Mouse (Mus musculus) heart, embryonic 12.5 days (tissue): Measurements from ENCODE around the gene Gbp4. TPM values are rescaled to one million over a fixed set of nuclear protein-coding genes. Genes with fewer than 3 reads are reported as not detected.
A peak's percentile ranks its signal among the peaks of the same experiment; 100 is the strongest.
"Not testable (repeated sequence)": the region's sequence is repeated elsewhere in the genome, so short reads cannot be mapped to it uniquely, and the experiment has no call there.

Experiments
- ATAC-seq: fragments of 200-750 bp; cut with Nextera tagmentation; 2 replicates; pipeline ENCODE4 v1.8.0; 2017; ENCODE audit warnings: moderate TSS enrichment, moderate library complexity; ENCODE audit not compliant: insufficient number of reproducible peaks, low FRiP score
- H3K27ac ChIP-seq: fragments of 300-500 bp; sonication (generic); 2 replicates; pipeline ENCODE4 v1.5.1; 2016; ENCODE audit warnings: mild to moderate bottlenecking, moderate library complexity; ENCODE audit not compliant: poor library complexity, severe bottlenecking
- H3K27me3 ChIP-seq: fragments of 300-500 bp; sonication (generic); replicated peaks from 2 replicates; pipeline ENCODE4 v1.6.1; 2016; ENCODE audit warnings: mild to moderate bottlenecking, moderate library complexity
- H3K36me3 ChIP-seq: fragments of 300-500 bp; sonication (generic); 2 replicates; pipeline ENCODE4 v1.6.1; 2016; ENCODE audit warnings: mild to moderate bottlenecking, moderate library complexity
- H3K4me1 ChIP-seq: fragments of 300-500 bp; sonication (generic); replicated peaks from 2 replicates; pipeline ENCODE4 v1.6.1; 2016; ENCODE audit warnings: mild to moderate bottlenecking
- H3K4me2 ChIP-seq: fragments of 300-500 bp; sonication (generic); 2 replicates; pipeline ENCODE4 v1.6.1; 2016; ENCODE audit warnings: mild to moderate bottlenecking, moderate library complexity
- H3K4me3 ChIP-seq: fragments of 300-500 bp; sonication (generic); 2 replicates; pipeline ENCODE4 v1.5.1; 2016; ENCODE audit warnings: mild to moderate bottlenecking
- H3K9ac ChIP-seq: fragments of 300-500 bp; sonication (generic); 2 replicates; pipeline ENCODE4 v1.6.1; 2016; ENCODE audit warnings: mild to moderate bottlenecking, moderate library complexity
- H3K9me3 ChIP-seq: fragments of 300-500 bp; sonication (generic); replicated peaks from 2 replicates; pipeline ENCODE4 v1.6.1; 2016; ENCODE audit warnings: mild to moderate bottlenecking, moderate library complexity
- WGBS: fragments of 180-500 bp; shearing (Covaris S2); methylation state at CpG from one replicate; pipeline ENCODE4 v1.1.7; 2016; 5-methylcytosine and 5-hydroxymethylcytosine counted together
- polyA plus RNA-seq: library from polyadenylated mRNA; unstranded; fragments of >200 nt; fragmentation: Nextera tagmentation; extraction: Ambion mirVana; gene quantifications from 2 replicates; pipeline ENCODE4 v1.2.1, GENCODE M21; 2016

Gbp4 gene
- 6.1 and 9.6 TPM in 2 replicates for polyA plus RNA-seq

DNA sequence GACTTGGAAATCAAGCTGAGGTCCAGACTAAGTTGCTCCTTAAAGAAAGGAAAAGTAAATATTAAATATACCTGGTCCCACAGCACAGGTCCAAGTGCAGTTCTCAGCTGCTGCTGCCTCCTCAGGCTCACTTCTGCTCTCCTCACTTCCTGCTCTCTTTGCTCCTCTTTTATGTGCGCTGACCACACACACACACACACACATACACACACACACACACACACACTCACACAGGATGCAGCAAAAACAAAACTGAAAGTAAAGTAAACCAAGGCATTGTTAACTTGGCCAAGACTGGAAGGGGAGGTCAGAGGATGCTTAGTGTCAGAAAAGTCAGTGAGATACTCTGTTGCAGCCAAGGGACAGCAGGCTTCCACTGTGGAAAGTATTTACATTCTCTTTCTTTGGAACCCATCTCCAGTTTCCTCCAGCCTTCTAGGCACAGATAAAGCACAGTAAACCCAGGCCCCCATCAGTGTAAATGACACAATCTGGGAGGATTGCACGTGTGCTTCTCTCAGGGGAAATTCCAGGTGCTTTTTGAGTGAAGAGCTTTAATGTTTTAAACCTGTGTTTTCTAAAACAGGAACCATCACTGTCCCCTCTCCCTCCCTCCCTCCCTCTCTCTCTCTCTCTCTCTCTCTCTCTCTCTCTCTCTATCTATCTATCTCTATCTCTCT is at the start of gene Gbp4, which contains the start of the genes Gbp9 and Gbp8:
Gene Gbp4 (minus strand): TSS at position 178 of the 680 bp plus-strand sequence.
Gene Gbp9 (minus strand): TSS at position 131 of the 680 bp plus-strand sequence.
Gene Gbp8 (minus strand): TSS at position 132 of the 680 bp plus-strand sequence.
- not testable (repeated sequence) for H3K9ac ChIP-seq, H3K36me3 ChIP-seq, H3K27me3 ChIP-seq, H3K9me3 ChIP-seq
- H3K4me3 ChIP-seq: peak within 1 kb of the TSS; percentile 19; the same call in 1 of the 2 replicates
- peak within 1 kb of the TSS; percentile 21; the same call in 1 of the 2 replicates for H3K4me2 ChIP-seq
- WGBS: 23% methylated on average over 2 of the region's 2 CpGs
- peak within 1 kb of the TSS; percentile 47 for H3K27ac ChIP-seq
- peak; percentile 76 for ATAC-seq
- H3K4me1 ChIP-seq: 0 out of 2 replicates have a peak, but pooled peaks cover 11% of the 10 kb centered on the region

DNA sequence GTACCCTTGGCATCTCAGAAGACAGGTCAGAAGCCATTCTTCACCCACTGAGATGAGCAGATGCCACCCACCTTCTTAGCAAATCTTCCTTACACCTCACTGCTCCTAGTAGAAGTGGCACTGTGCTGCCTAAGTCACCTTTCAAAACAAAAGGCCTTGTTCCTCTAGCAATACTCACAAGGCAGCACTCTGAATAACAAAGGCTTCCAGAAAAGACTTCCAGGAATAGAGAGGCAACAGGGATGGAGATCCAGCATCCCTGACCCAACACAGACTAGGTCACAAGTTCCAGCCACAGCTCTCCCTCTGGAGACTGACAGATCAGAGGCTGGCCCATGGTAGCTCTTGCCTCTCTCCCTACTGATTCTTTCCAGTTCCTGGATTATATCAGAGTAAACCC is 42.1 kb upstream of the Gbp4 start:
- no peak overlapping the region for H3K9ac ChIP-seq
- no peak for ATAC-seq
- no peaks in the 10 kb centered on the region for H3K27me3 ChIP-seq
- no peak overlapping the region for H3K4me2 ChIP-seq
- H3K9me3 ChIP-seq: no peaks in the 10 kb centered on the region
- no peak overlapping the region for H3K4me3 ChIP-seq
- no peaks in the 10 kb centered on the region for H3K36me3 ChIP-seq
- no peak overlapping the region for H3K27ac ChIP-seq
- no peaks in the 10 kb centered on the region for H3K4me1 ChIP-seq

DNA sequence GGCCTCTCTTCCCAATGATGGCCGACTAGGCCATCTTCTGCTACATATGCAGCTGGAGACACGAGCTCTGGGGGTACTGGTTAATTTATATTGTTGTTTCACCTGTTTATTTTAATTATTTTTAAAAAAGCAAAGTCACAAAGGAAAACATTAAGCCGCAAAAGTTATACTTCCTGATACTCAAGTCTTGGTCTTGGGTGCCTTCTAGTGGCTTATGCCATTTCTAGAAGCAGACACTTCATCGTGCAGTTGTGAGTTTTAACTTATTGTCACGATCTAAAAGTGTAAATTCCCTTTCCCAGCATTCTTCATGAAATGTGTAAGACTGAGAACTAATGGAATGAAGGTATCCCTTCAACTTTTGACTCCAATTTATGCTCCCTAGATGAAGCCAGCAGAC is 17.2 kb upstream of the Gbp4 start:
- H3K36me3 ChIP-seq: no peaks in the 10 kb centered on the region
- H3K4me2 ChIP-seq: no peak overlapping the region
- no peaks in the 10 kb centered on the region for H3K4me1 ChIP-seq
- ATAC-seq: no peak
- H3K9ac ChIP-seq: no peak overlapping the region
- no peaks in the 10 kb centered on the region for H3K9me3 ChIP-seq
- no peak overlapping the region for H3K4me3 ChIP-seq
- 74% methylated on average over 5 of the region's 5 CpGs for WGBS
- no peaks in the 10 kb centered on the region for H3K27me3 ChIP-seq
- H3K27ac ChIP-seq: no peak overlapping the region

DNA sequence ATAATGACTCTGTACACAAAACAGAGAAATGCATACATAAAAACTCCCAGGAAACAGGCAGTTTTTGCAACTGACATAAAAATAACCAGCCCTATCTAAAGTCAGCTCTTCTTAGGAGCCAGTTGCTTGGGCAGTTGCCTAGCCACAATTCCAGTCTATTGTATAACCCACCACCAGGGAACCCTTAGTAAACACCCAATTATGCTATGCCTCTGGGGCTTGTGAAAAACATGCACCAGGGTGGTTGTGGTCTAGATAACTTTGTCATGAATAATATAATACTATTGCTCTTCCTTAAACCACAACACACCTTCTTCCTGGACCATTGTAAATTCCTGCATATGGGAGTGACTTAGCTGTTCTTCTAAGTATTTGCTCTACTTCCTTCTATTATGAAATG is 14.7 kb upstream of the Gbp4 start:
- no peaks in the 10 kb centered on the region for H3K27me3 ChIP-seq
- H3K4me1 ChIP-seq: no peaks in the 10 kb centered on the region
- no peak overlapping the region for H3K4me3 ChIP-seq
- ATAC-seq: no peak
- H3K27ac ChIP-seq: no peak overlapping the region
- no peaks in the 10 kb centered on the region for H3K36me3 ChIP-seq
- H3K4me2 ChIP-seq: no peak overlapping the region
- H3K9me3 ChIP-seq: no peaks in the 10 kb centered on the region
- no peak overlapping the region for H3K9ac ChIP-seq

DNA sequence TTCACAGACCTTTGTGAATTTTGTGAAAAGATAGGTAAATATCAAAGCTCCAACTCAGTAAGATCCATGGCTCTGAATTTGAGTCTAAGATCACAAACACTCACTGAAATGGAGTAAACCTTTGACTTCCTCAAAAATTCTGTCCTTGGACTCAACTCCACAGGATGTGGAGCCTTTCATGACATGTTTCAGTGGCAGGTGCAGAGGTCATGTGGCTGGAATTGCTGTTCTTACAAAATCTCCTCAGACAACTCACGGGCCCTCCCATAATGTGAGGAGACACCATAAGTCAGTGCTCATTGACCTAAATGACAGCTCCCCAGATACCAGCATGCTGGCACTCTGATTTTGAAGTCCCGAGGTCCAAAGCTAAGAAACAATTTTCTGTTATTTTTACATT is 8.7 kb upstream of the Gbp4 start:
- H3K9me3 ChIP-seq, H3K4me1 ChIP-seq, H3K27ac ChIP-seq, H3K4me2 ChIP-seq, H3K27me3 ChIP-seq, ATAC-seq, H3K9ac ChIP-seq, H3K4me3 ChIP-seq, H3K36me3 ChIP-seq: not testable (repeated sequence)
- WGBS: 71% methylated on average over 2 of the region's 2 CpGs

DNA sequence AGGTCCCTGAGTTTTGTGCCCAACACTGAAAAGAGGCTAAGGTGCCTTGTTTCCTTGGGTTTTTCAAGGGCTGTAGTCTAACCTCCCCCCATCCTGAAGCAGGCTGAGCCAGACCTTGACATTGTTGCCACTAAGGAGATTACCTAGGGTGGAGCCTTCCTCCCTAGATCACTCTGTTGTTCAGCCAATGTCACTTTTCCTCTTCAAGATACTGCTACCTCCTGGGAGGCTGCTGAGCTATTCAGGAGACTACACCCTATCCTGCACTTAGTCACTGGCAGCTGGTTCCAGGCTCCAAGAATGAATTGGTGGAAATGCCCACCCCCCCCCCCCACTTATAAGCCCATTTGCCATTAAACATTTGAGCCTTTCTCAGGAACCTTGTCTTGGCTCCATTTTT is 7.1 kb upstream of the Gbp4 start:
- ATAC-seq: peak; percentile 72
- no peak overlapping the region for H3K4me2 ChIP-seq
- no peak overlapping the region for H3K4me3 ChIP-seq
- 0 out of 2 replicates have a peak, but pooled peaks cover 3% of the 10 kb centered on the region for H3K4me1 ChIP-seq
- H3K27ac ChIP-seq: peak overlapping the region; percentile 77
- H3K36me3 ChIP-seq: no peaks in the 10 kb centered on the region
- H3K9ac ChIP-seq: no peak overlapping the region
- H3K9me3 ChIP-seq: no peaks in the 10 kb centered on the region
- H3K27me3 ChIP-seq: no peaks in the 10 kb centered on the region

DNA sequence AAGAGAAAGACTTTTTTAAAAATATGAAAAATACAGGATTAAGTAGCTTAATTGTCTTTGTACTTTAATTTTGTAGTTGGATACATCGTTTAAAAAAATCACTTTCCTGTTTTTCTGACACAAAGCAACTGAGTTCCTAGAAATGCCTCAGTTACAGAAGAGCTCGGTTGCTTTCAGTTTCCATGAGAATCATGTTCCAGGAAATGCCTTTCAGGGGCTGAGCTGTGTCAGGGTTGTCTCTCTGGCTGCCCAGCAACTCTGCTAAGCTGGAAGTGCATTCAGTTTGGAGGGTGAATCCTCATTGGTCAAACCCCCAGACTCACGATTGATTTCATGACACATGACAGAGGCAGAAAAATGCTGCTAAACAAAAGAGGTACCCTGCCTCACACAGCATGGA is 6.3 kb upstream of the Gbp4 start:
- not testable (repeated sequence) for H3K9ac ChIP-seq, H3K9me3 ChIP-seq, H3K27me3 ChIP-seq, H3K4me3 ChIP-seq, H3K36me3 ChIP-seq, H3K4me1 ChIP-seq, H3K4me2 ChIP-seq
- 41% methylated on average over 3 of the region's 3 CpGs for WGBS
- ATAC-seq: peak; percentile 48; the same call in 1 of the 2 replicates
- peak overlapping the region; percentile 77 for H3K27ac ChIP-seq

DNA sequence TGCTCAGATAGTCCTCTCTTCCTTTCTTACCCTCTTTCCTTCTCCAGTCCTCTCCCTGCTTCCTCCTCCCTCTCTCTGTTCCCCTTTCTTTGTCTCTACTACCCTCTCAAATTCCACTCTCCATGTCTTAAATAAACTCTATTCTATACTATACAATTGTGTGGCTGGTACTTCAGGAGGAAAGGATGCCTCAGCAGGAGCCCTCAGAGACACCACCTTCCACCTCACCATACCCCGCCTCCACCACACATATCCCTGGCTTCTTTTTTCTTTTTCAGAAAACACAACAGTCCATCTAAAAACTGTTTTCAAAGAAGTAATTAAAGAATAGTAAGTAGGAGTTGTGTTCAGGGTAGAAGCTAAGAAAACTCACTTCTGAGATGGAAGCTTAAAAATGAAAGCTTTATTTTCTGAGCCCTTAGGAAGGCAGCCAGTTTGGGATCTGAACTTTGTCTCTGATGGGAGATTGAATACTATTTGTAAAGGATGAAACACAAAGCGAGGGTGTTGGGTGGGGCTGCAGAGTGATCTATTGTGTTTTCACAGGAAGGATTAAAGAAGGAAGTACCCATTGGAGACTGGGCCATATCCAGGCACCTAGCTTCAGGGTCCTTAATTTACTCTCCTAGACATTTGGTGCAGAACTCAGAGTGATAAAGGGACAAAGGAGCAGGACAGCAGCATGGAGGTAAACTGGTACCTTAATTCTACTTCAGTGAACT is 864 bp upstream of the Gbp4 start:
- H3K9me3 ChIP-seq, H3K4me2 ChIP-seq, H3K9ac ChIP-seq, H3K27me3 ChIP-seq, ATAC-seq, H3K27ac ChIP-seq, H3K4me3 ChIP-seq, H3K36me3 ChIP-seq: not testable (repeated sequence)
- WGBS: 74% methylated on average over 2 of the region's 2 CpGs
- H3K4me1 ChIP-seq: 0 out of 2 replicates have a peak, but pooled peaks cover 11% of the 10 kb centered on the region

DNA sequence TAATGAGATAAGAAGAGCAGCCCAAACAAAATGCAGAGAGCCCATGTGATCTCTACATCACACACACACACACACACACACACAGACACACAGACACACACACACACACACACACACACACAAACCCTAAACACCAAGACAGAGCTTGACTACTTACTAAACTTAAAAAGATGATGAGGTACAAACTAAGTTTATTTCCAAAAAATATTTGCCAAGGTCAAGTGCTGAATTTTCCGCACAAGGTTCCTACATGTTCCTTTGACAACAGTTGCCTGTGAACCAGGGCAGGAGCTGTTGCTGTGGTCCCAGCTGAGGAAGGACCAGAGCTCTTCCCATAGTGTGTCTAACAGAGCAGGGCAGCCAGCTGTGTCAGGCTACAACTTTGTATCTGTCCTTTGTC is 480 bp downstream of the Gbp4 start:
- Histone ChIP-seq H3K9ac (no peak overlapping the region), H3K27ac (peak overlapping the region; percentile 47), H3K4me1 (0 out of 2 replicates have a peak, but pooled peaks cover 11% of the 10 kb centered on the region), H3K36me3 (0 out of 2 replicates have a peak, but pooled peaks cover 2% of the 10 kb centered on the region), H3K4me3 (peak overlapping the region; percentile 19; the same call in 1 of the 2 replicates), H3K27me3 (no peaks in the 10 kb centered on the region), H3K9me3 (no peaks in the 10 kb centered on the region), H3K4me2 (peak overlapping the region; percentile 21; the same call in 1 of the 2 replicates)
- WGBS: 69% methylated on average over 1 of the region's 1 CpGs
- no peak for ATAC-seq

DNA sequence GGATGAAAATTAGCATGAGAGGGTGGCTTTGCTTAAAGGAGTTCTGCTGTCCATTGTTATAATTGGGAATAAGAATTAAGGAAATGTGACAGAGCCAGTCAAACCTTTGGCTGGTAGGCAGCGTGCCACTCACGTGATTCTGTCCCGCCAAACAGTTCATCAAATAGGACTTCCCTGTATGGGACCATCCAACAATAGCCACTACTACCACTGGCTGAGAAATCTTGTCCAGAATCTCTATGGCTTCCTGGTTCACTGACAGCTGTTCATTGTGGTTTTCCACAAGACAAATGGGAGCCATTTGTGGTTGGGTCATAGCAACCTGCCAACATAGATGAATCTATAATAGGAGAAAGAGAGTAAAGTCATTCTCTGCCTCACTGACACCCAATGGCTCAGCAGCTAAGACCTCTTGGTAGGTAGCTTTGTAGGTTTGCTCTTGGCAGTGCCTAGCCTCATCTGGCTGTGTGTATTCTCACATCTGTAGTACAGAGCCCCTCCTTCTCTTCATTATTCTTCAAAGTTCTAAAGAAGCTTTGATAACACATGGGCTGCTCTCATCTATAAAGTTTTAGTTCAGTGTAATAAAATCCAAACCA is 2.6 kb downstream of the Gbp4 start:
- not testable (repeated sequence) for H3K9ac ChIP-seq, H3K4me3 ChIP-seq, H3K4me2 ChIP-seq, H3K27me3 ChIP-seq, H3K36me3 ChIP-seq, H3K9me3 ChIP-seq, H3K27ac ChIP-seq, ATAC-seq
- 0 out of 2 replicates have a peak, but pooled peaks cover 11% of the 10 kb centered on the region for H3K4me1 ChIP-seq
- 87% methylated on average over 3 of the region's 3 CpGs for WGBS

DNA sequence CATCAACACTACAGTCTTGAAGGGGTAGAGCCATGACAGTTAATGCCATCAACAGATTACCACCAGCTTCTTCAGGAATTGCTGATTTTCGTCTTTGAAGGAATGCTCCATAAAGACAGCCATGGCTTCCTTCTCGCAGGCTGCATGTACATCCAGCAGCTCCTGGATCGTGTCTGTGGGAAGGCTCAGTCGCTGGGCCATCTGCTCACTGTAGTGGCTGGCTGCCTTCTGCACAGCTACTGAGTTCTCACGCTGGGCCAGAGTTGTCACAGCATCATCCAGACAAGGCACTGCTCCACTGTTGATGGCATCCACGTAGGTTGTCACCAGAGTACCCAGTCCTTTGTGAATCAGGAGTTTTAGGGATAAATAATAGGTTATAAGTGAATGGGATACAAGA is 17.7 kb downstream of the Gbp4 start:
- WGBS: 68% methylated on average over 6 of the region's 6 CpGs
- not testable (repeated sequence) for ATAC-seq, H3K4me2 ChIP-seq, H3K36me3 ChIP-seq, H3K4me1 ChIP-seq, H3K27me3 ChIP-seq, H3K9ac ChIP-seq, H3K4me3 ChIP-seq, H3K9me3 ChIP-seq, H3K27ac ChIP-seq
